Comparison of ENCODE assay signal across 11 mouse cellular contexts in the genomic region with DNA sequence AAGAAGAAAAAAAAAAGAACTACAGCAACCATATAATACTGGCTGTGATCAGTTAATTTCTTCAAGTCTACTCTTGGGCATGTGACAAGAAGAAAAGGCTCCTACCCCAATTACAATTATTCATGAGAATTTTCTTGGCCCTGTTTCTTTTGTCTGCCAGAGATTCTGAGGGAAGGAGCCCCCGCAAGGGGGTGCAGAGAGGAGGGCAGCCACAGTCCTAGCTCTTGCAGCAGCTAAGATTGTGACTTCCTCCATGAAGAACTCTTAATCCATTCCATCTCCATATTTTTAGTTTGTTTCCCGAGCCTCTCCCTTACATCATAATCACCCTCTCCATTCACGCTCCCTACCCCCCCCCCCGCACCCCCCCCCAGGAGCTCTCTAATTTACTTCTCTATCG. TPM values are rescaled to one million over a fixed set of nuclear protein-coding genes. Genes with fewer than 3 reads are reported as not detected.
DNase-seq lines count a peak whose midpoint lies in the region; ATAC-seq lines count a peak whose summit lies in the region.
"Had no signal": no experiment of that assay in that cellular context is flagged by ENCODE, and none has a peak within 500 bp of the region (broad histone marks: within the 10 kb centered on the region; RNA-seq: fewer than 3 reads in every experiment).

No protein-coding gene starts in this region.

- no peak for DNase-seq in neural tube, embryonic 10.5 days (ENCODE audit: extremely low spot score, low spot score)
- peak; percentile 49 to 52 for DNase-seq in frontal cortex, postnatal 36 days (ENCODE audit: low spot score in 2 of 2)
- DNase-seq in right cerebral cortex, postnatal 4 days: peak; percentile 43
- no peak for DNase-seq in heart, adult 9 months (ENCODE audit: low spot score in 2 of 2)
- no peak for DNase-seq in adrenal gland, adult 8-10 months
- DNase-seq in spleen, postnatal 10 days (ENCODE audit: low spot score in 2 of 2): no peak

- ATAC-seq in neural tube, embryonic 12.5 days (ENCODE audit: low FRiP score, low read depth): peak; percentile 36
- ATAC-seq in limb, embryonic 12.5 days (ENCODE audit: insufficient number of reproducible peaks, insufficient read depth, low FRiP score, low TSS enrichment, low read depth): no peak
- ATAC-seq: intestine, embryonic 16.5 days; Patski had no signal

- H3K36me3 ChIP-seq in neural tube, embryonic 12.5 days: no peaks in the 10 kb centered on the region
- no peaks in the 10 kb centered on the region for H3K36me3 ChIP-seq in limb, embryonic 12.5 days

- H3K4me1 ChIP-seq in neural tube, embryonic 12.5 days: peaks cover 17% of the 10 kb centered on the region
- H3K4me1 ChIP-seq in limb, embryonic 12.5 days (replicated peaks): peaks cover 14% of the 10 kb centered on the region

- H3K27ac ChIP-seq in neural tube, embryonic 12.5 days: peak overlapping the region; percentile 32; the same call in 1 of the 2 replicates
- no peak overlapping the region for H3K27ac ChIP-seq in limb, embryonic 12.5 days

- no peaks in the 10 kb centered on the region for H3K9me3 ChIP-seq in neural tube, embryonic 12.5 days
- no peaks in the 10 kb centered on the region for H3K9me3 ChIP-seq in limb, embryonic 12.5 days
- H3K9me3 ChIP-seq: megakaryocyte, embryonic 14.5 days had no signal

- peak overlapping the region; percentile 48 for H3K4me2 ChIP-seq in neural tube, embryonic 12.5 days (replicated peaks)
- H3K4me2 ChIP-seq in limb, embryonic 12.5 days: peak overlapping the region; percentile 43

- WGBS in neural tube, embryonic 12.5 days: 21% methylated on average over 3 of the region's 5 CpGs
- WGBS in limb, embryonic 12.5 days: 47% methylated on average over 2 of the region's 5 CpGs

- no peaks in the 10 kb centered on the region for H3K27me3 ChIP-seq in neural tube, embryonic 12.5 days (replicated peaks)
- no peaks in the 10 kb centered on the region for H3K27me3 ChIP-seq in limb, embryonic 12.5 days
- H3K27me3 ChIP-seq: megakaryocyte, embryonic 14.5 days had no signal

- H3K4me3 ChIP-seq in neural tube, embryonic 12.5 days: no peak overlapping the region
- no peak overlapping the region for H3K4me3 ChIP-seq in limb, embryonic 12.5 days (replicated peaks)
- H3K4me3 ChIP-seq: megakaryocyte, embryonic 14.5 days had no signal

- H3K9ac ChIP-seq in neural tube, embryonic 12.5 days: no peak overlapping the region
- H3K9ac ChIP-seq in limb, embryonic 12.5 days (replicated peaks): no peak overlapping the region

RNA-seq across cellular contexts. Expression of a gene that starts 39.4 kb away (rescaled TPM):
- polyA plus RNA-seq in neural tube, embryonic 12.5 days (2016; fragmentation: Nextera tagmentation; extraction: Ambion mirVana): 5.7 and 6.0 TPM in 2 replicates
- polyA plus RNA-seq in limb, embryonic 12.5 days (2016; fragmentation: Nextera tagmentation; extraction: Ambion mirVana): 1.3 TPM in 2 replicates
- total RNA-seq in adrenal gland, adult 8-10 months (2022): 10 to 100 TPM in 2 of 4 experiments, 1 to 10 TPM in 2; 1.5 to 30.4 (median 13.9) TPM

Comparison
In these comparisons a context has a peak if more than half of its experiments do, and no peak if none do; other contexts are left out.
1. DNase-seq: peak in frontal cortex, postnatal 36 days (2 of 2) and right cerebral cortex, postnatal 4 days (single experiment); none in neural tube, embryonic 10.5 days (single experiment), heart, adult 9 months (0 of 2), adrenal gland, adult 8-10 months (single experiment) and spleen, postnatal 10 days (0 of 2).